In the genomic region with DNA sequence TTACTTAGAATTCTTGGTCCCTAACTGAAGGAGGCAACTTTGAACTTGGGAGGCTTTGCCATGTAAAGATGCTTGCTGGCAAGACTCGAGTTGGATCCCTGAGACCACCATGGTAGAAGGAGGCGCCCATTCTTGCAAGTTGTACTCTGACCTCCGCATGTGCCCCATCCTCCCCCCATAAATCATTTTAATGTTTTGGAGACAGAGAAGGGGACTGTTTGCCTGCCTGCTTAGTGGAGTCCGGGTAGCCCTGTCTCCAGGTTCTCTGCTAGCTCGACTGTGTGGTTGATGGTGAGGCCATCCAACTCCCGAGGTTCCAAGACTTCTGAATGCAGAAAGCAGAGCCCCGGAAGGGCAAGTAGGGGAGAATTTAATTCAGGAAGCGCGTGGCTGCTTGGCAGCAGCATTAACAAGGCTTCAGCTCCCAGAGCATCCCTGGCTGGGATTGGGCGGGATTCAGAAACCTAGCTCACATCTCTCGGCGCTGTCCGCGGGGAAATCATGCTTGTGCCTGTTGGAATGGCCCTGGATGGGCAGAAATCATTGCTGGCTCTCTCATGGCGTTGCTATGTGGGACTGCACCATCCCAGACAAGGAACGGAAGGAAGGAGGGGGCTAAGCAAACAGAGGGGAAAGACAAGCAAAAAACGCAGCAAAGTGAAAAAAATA, we compare ENCODE assay signal across 8 mouse cellular contexts.
DNase-seq lines count a peak whose midpoint lies in the region; ATAC-seq lines count a peak whose summit lies in the region.

No protein-coding gene starts in this region.

- H3K9me3 ChIP-seq in liver, embryonic 12.5 days (replicated peaks), result peaks cover 5% of the 10 kb centered on the region; the same call in 1 of the 2 replicates
- no peaks in the 10 kb centered on the region for H3K9me3 ChIP-seq in stomach, embryonic 14.5 days (ENCODE audit: control insufficient read depth, low read depth, low read length)

- peak; percentile 26 to 42 for DNase-seq in cerebellum, postnatal 10 days
- no peak for DNase-seq in cerebellum, postnatal 25 days
- DNase-seq in liver, result peak; percentile 6
- peak; percentile 53 to 67 for DNase-seq in kidney, postnatal 4 days
- no peak for DNase-seq in frontal cortex, postnatal 25 days (ENCODE audit: low spot score in 2 of 2)
- DNase-seq in left cerebral cortex, adult 8-10 months (ENCODE audit: low spot score in 2 of 2), result no peak

- ATAC-seq in liver, embryonic 12.5 days, result no peak
- no peak for ATAC-seq in stomach, embryonic 14.5 days (ENCODE audit: insufficient number of reproducible peaks, insufficient read depth, low FRiP score, low read depth)

- H3K36me3 ChIP-seq in liver, embryonic 12.5 days, result no peaks in the 10 kb centered on the region
- no peaks in the 10 kb centered on the region for H3K36me3 ChIP-seq in stomach, embryonic 14.5 days (ENCODE audit: control insufficient read depth, insufficient read depth, low read length)

- no peak overlapping the region for H3K9ac ChIP-seq in liver, embryonic 12.5 days
- no peak overlapping the region for H3K9ac ChIP-seq in stomach, embryonic 14.5 days (replicated peaks; ENCODE audit: low read depth, low read length)

- no peak overlapping the region for H3K27ac ChIP-seq in liver, embryonic 12.5 days
- no peak overlapping the region for H3K27ac ChIP-seq in stomach, embryonic 14.5 days (ENCODE audit: low read length)

- H3K4me2 ChIP-seq in liver, embryonic 12.5 days, result no peak overlapping the region
- H3K4me2 ChIP-seq in stomach, embryonic 14.5 days (replicated peaks; ENCODE audit: low read depth, low read length), result peak overlapping the region; percentile 18; the same call in 1 of the 2 replicates

- H3K4me3 ChIP-seq in liver, embryonic 12.5 days, result no peak overlapping the region
- H3K4me3 ChIP-seq in stomach, embryonic 14.5 days (ENCODE audit: low read depth, low read length), result no peak overlapping the region

- H3K4me1 ChIP-seq in liver, embryonic 12.5 days, result peaks cover 7% of the 10 kb centered on the region; the same call in 1 of the 2 replicates
- H3K4me1 ChIP-seq in stomach, embryonic 14.5 days (ENCODE audit: control insufficient read depth, insufficient read depth, low read length), result no peaks in the 10 kb centered on the region

- H3K27me3 ChIP-seq in liver, embryonic 12.5 days (replicated peaks), result no peaks in the 10 kb centered on the region
- no peaks in the 10 kb centered on the region for H3K27me3 ChIP-seq in stomach, embryonic 14.5 days (ENCODE audit: control insufficient read depth, insufficient read depth, low read length)

- WGBS in liver, embryonic 12.5 days (ENCODE audit: insufficient replicate concordance), result 53% methylated on average over 17 of the region's 17 CpGs
- WGBS in stomach, embryonic 14.5 days, result 26% methylated on average over 17 of the region's 17 CpGs

Comparison
In these comparisons a context has a peak if more than half of its experiments do, and no peak if none do; other contexts are left out.
1. DNase-seq: peak in cerebellum, postnatal 10 days (2 of 2), liver (single experiment) and kidney, postnatal 4 days (2 of 2); none in cerebellum, postnatal 25 days (0 of 2), frontal cortex, postnatal 25 days (0 of 2) and left cerebral cortex, adult 8-10 months (0 of 2).